Mouse (Mus musculus): Measurements from ENCODE around the gene Gas7.
A peak's percentile ranks its signal among the peaks of the same experiment; 100 is the strongest.

Gene Gas7

GRCm38 (mm10) chr11:67454874-67455526 is at the start of gene Gas7:
Gene Gas7, plus strand, starts transcription at chr11:67455437.
- DNase-seq (ENCODE audit: low read depth, low spot score) = no peak

- DNase-seq (ENCODE audit: low read depth, low spot score) = no peak
These were observed 40.8 kb upstream of the Gas7 start for GRCm38 (mm10) chr11:67414346-67414940.

GRCm38 (mm10) chr11:67423575-67423974 is 31.7 kb upstream of the Gas7 start:
- DNase-seq (ENCODE audit: low read depth, low spot score) = no peak

- DNase-seq (ENCODE audit: low read depth, low spot score) = peak; percentile 13
These were observed 27.0 kb upstream of the Gas7 start for GRCm38 (mm10) chr11:67428196-67428595.

GRCm38 (mm10) chr11:67429836-67430235 is 25.4 kb upstream of the Gas7 start:
- no peak for DNase-seq (ENCODE audit: low read depth, low spot score)

DNA sequence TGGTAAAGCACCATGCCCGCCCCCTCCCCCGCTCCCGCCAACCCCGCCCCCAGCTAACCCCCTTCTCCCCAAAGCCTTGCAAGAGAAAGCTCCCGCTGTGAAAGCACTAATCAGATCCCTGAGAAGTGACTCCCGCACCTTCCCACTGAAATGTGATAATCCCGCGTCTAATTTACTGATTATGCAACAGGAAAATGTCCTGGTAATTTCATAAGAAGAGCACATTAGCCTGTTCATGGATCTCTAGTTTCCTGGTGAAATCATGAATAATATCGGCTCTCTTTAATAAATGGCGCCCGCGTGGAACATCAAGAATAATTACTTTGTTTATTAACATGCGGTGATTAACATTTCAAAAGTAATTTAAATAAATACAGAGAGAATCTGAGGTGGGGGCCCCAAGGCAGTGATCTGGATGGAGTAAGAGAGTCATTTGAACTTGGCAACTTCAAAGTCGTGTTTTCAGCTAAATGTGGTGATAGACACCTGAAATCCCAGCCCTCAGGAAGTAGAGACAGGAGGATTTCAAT is 24.1 kb upstream of the Gas7 start:
- DNase-seq (ENCODE audit: low read depth, low spot score) = no peak

DNA sequence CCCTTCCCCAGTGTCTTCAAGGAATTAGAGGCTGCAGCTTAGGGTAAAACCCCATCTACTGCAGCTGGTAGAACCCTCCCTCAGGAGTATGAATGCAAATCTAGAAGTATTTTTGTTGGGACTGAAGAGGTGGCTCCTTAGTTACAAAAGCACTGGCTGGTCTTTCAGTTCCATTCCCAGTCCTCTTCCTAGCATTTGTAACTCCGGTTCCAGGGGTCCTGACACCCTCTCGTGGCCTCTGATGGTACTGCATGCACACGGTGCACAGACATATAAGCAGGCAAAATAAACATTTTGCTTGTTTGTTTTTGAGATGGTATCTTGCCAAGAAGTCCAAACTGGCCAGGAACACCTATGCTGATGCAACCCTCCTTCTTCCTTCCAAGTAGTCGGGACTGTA is 23.4 kb upstream of the Gas7 start:
- no peak for DNase-seq (ENCODE audit: low read depth, low spot score)

DNA sequence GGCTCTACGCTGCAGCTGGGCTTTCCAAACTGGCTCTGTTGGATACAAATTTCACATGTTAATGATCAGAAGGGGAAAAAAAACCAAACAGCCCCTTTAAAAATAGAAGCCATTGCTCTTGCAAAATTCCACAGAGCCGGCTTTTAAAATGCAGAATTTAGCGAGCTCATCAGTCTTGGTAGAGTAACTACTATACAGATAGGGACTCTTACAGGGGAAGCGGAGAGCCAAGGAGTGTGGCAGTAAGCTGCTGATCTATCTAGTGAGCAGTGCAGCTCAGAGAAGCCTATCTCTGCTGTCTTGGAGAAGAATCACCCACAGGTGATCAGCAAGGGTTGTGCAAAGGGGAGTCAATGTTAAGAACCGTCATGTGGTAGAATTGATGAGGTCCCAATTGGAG is 21.5 kb upstream of the Gas7 start:
- no peak for DNase-seq (ENCODE audit: low read depth, low spot score)

GRCm38 (mm10) chr11:67438746-67439145 is 16.5 kb upstream of the Gas7 start:
- no peak for DNase-seq (ENCODE audit: low read depth, low spot score)

- DNase-seq (ENCODE audit: low read depth, low spot score) = no peak
These were observed 10.0 kb upstream of the Gas7 start for GRCm38 (mm10) chr11:67445058-67445825.

DNA sequence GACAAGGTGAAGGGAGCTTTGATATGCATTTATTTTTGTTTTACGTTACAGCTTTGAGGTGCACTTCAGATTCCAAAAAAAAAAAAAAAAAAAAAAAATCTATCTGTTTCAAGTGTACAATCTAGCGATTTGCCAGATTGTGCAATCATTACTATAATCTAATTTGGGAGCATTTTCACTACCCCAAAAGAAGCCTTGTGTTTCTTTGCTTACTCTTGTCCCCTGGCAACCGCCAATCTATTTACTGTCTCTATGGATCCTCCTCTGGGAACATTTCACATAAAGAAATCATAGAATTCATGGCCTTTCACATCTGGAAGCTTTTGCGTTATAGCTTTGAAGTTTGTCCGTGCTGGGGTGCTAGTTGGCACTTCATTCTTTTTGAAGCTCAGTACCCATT is 3.7 kb upstream of the Gas7 start:
- no peak for DNase-seq (ENCODE audit: low read depth, low spot score)

GRCm38 (mm10) chr11:67455527-67455981 is 317 bp downstream of the Gas7 start:
- no peak for DNase-seq (ENCODE audit: low read depth, low spot score)

DNA sequence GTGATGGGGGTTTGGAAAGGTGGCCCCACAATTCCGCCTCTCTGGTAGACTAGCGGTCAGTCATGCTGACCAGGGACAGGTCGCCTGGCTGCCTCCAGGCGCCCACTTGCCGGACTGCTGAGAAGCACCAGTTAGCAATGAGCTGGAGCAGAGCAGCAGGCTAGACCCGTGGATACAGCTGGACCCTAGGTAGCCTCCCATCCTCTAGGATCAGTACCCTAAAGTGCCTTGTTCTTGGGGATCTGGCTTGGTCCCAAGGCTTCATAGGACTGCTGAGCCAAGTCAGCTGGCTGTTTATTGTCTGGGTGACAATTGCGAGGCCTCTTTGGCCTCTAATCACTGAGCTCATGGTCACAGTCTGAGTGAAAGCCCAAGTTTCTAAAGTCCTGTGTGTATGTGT is 792 bp downstream of the Gas7 start:
- DNase-seq (ENCODE audit: low read depth, low spot score) = no peak

DNA sequence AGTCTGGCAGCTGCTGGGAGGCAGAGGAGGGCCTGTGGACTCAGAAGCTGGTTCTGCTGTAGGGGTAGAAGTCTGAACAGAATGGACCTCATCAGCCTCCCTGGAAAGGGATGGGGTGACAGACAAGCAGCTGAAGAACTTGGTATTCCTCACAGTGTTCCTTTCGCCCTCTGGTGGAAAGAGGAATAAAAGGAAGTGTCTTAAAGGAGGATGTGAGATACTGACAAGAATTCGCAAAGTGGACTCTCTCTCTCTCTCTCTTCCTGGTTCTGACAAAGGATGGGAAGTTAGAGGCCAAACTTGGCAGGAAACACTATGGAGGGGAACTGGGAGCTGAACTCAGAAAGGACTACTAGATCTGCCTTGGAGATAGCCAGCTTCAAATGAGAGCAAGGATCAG is 2.9 kb downstream of the Gas7 start:
- no peak for DNase-seq (ENCODE audit: low read depth, low spot score)

- no peak for DNase-seq (ENCODE audit: low read depth, low spot score)
These were observed 11.9 kb downstream of the Gas7 start for GRCm38 (mm10) chr11:67467132-67467531.

- no peak for DNase-seq (ENCODE audit: low read depth, low spot score)
These were observed 13.6 kb downstream of the Gas7 start for GRCm38 (mm10) chr11:67468846-67469245.

GRCm38 (mm10) chr11:67474590-67474989 is 19.4 kb downstream of the Gas7 start:
- no peak for DNase-seq (ENCODE audit: low read depth, low spot score)

GRCm38 (mm10) chr11:67479534-67479933 is 24.3 kb downstream of the Gas7 start:
- DNase-seq (ENCODE audit: low read depth, low spot score) = no peak

GRCm38 (mm10) chr11:67480204-67480956 is 25.1 kb downstream of the Gas7 start:
- no peak for DNase-seq (ENCODE audit: low read depth, low spot score)

DNA sequence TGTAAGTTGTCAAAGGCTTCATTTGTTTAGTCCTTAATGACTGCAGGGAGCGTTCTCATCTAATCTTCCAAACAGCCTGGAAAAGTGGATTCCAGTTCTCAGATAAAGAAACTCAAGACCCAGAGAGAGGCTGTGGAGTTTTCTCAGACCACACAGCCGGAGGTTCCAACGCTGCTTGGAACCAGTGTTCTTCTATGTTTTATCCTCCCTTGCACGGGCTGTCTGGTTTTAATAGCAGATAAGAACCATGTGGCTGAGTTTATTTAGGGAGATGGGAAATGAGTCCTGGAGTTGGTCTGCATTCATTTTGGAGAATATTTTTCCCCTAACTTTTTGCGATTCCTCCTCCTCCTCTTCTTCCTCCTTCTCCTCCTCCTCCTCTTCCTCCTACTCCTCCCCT is 26.5 kb downstream of the Gas7 start:
- no peak for DNase-seq (ENCODE audit: low read depth, low spot score)

- DNase-seq (ENCODE audit: low read depth, low spot score) = no peak
These were observed 27.1 kb downstream of the Gas7 start for GRCm38 (mm10) chr11:67482217-67482760.

- DNase-seq (ENCODE audit: low read depth, low spot score) = no peak
These were observed 32.9 kb downstream of the Gas7 start for GRCm38 (mm10) chr11:67488156-67488555.

Measured in retina, postnatal 7 days (tissue).